Mouse (Mus musculus): ENCODE measurements around the gene Herpud2.
"Not testable (repeated sequence)": the region's sequence is repeated elsewhere in the genome, so short reads cannot be mapped to it uniquely, and the experiment has no call there.

Herpud2 gene

DNA sequence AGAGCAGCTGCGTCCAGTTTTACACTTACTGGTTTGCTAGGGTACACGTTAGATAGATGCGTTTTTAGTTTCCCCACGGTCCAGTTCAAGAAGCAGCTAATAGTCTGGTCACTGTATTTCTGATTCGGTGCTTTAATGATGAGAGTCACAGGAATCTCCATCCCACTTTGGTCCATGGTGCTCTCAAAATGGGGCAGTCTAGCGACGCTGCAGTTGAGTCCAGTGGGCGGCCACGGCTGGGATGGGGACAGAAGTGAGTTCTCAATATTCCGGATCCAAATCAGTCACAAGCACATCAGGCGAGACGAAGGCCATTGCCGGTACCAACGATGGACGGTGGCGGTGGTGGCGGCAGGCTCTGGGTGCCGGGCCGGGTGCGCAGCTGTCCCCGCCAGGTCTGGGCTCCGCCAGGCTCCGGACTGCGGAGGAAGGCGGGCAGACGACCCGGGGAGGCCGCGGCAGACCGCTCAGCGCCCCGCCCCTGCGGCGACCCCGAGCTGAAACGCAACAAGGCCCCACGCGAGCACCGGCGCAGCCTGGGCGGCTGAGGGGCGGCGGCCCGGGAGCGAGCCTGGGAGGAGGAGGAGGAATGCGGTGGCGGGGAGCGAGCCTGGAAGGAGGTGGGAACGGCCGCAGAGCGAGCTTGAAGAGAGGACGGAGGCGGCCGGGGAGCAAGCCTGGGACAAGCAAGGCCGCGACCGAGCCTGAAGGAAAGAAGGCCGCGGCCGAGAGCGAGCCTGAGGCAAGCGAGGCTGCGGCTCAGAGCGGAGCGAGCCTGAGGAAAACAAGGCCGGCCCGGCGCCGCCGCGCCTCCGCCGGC, 619 bp downstream of the Herpud2 start:
- in situ Hi-C loops (cut with MboI, MseI) = loop anchor here (5.0 to 10.0 kb wide), 2 partner anchors 114 to 161 kb away; no protein-coding TSS in a partner anchor

DNA sequence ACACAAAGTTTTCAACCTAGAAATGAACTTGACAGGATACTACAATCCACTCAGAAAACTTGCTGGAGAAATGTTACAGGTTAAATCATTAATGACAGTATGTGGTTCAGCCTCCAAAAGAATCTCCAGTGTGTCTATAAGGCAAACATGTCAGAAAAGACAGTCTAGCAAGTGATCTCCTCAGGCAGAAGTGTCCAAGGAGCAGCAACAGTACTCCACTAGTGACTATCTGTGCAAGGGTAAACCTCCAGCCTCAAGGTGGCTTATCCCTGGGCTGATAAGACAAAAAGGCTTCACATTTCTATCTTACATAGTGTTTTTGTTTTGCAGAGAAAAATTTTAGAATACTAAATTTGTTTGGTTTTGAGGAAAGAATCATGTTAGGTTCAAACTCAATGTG, 2.9 kb downstream of the Herpud2 start:
- in situ Hi-C loops (cut with MboI, MseI) = no loop called here

DNA sequence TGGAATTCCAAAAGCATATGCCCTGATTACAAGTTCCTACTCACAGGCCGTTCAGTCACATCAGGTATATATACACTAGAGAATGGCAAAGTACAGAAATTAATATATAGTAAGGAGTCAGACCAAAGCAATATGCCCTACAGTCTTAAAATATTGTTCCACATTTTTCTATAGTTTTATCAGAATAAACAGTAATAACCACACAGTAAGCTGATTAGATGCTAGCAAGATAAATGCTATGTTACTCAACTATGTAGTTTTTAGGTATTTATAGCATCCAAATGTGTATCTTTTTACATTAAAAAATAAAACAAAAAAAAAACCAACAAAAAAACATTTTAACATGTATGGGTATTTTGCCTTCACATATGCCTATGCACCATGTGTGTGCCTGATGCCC, 5.7 kb downstream of the Herpud2 start:
- in situ Hi-C loops (cut with MboI, MseI) = no loop called here

DNA sequence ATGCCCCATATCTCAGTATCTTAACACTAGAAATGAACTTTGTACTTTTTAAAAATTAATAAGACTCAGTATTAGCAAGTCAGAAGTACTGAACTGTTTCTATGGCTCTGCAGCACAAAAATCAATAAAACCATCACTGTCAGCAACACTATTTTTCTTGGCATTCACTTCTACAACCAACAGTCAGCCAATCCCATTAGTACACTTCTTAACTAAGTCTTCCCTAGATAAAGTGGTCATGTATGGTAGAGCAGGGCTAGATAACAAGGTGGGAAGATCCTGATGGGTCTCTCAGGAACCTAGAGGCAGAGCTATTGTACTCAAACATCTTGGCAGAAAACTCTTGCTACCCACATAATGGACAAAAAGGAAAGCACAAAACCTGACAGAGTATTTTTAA, 7.7 kb downstream of the Herpud2 start:
- in situ Hi-C loops (cut with MboI, MseI) = no loop called here

DNA sequence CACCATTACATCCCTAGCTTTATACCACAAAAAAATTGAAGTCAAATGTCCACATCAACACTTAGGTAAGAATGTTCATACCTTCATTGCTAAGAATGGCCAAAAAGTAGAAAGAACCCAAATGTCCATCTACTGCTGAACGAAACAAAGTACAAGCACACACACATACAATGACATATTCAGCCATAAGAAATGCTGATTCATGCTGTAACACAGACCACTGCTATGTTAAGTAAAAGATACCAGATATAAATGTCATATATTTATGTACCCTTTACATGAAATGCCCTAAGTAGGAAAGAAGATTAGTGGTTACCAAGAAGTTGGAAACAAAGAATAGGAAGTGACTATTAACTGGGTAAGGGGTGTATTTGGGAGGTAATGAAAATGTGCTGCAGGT, 8.6 kb downstream of the Herpud2 start:
- in situ Hi-C loops (cut with MboI, MseI) = no loop called here

DNA sequence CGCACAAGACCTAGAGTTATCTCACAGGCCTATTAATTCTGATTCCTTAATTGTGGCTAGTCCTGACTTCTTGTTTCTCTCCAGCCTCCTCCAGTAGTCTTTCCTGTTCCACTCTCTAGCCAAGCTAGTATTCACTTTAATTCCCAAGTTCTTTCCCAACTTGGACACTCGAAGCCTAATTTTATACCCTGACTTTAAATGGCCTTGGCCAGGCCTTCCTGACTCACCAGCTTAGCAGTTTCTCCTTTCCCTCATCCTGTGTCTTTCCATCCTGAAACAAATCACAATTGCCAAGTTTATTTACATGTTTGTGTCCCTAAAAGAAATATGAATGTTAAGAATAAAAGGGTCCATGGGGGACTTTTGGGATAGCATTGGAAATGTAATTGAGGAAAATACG, 9.6 kb downstream of the Herpud2 start:
- in situ Hi-C loops (cut with MboI, MseI) = no loop called here

DNA sequence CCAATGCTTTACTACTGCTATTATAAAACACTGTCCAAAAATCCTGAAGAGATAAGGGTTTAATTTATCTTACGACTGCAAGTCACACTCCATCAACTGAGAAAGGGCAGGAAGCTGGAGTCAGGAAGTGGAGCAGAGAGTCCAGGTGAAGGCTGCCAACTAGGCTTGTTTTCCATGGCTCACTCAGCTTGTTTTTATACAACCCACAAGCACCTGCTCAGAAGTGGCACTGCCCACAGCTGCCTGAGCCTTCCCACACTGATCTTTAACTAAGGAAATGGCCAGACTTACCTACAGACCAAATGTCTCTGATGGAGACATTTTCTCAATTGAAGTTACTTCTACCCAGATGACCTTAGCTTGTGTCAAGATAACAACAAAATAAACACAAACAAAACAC, 11.3 kb downstream of the Herpud2 start:
- in situ Hi-C loops (cut with MboI, MseI) = no loop called here

DNA sequence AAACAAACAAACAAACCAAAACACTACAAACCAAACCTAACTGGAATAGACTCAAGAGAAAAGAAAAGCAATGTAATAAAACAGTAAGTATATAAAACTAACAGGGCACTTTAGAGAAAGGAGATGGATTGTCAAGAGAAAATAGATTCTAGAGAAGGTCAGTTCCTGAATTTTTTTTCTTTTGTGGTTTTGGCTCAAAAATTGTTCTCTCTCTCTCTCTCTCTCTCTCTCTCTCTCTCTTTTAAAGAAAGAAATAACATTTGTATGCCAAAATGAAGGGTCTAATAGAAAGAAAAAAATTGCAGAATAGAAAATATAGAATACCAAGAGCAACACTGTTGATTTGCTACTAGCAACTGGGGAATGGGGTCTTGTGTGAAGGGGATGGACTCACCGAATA, 12.7 kb downstream of the Herpud2 start:
- in situ Hi-C loops (cut with MboI, MseI) = loop anchor here (5.0 kb wide), 1 partner anchor 348 kb away; no protein-coding TSS in a partner anchor

DNA sequence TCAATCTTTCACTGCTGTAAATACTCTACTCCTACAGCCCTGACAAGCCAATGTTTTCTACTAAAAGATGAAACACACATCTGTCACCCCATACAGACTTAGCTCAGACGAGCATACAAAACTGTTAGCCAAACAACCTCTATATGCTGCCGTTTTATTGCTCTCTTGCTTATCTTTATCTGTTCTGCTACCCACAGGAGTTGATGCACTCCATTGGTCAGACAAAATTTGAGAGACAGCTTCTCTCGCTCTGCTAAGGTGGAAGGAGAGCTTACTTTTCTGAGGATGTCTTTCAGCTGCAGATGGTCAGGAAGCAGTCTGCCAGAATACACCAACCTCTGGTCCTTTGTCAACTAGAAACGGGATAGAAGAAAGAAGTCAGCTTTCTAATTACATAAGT, 18.7 kb downstream of the Herpud2 start:
- in situ Hi-C loops (cut with MboI, MseI) = no loop called here

DNA sequence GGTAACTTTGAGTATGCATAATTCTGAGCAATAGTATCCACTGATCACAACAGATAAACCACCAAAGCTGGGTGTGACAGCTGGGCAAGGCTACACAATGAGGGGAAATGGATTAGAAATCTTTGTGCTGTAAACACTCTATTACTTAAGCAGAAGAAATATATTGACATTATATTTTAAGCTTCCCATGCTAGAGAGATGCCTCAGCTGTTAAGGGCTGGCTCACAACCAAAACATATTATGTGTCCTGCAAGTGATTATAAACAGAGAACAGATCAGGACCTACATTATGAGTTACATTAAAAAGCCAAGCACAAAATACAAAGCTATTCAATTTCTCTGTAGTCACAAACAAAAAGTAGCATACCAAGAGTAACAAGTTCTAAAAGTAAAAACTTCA, 19.4 kb downstream of the Herpud2 start:
- in situ Hi-C loops (cut with MboI, MseI) = no loop called here

DNA sequence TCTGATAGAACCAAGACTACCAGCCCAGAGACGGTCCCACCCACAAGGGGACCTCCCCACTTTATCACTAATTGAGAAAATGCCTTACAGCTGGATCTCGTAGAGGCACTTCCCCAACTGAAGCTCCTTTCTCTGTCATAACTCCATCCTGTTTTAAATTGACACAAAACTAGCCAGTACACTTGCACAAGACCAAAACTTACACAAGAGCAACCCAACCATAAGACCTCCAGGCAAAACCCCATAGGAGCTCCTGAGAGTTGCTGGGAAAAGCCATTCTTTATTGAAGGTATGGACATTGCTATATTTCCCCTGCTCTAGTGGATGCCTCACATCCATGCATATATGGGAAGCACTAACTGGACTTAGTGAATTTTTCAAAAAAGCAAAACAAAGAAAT, 27.6 kb downstream of the Herpud2 start:
- in situ Hi-C loops (cut with MboI, MseI) = no loop called here

DNA sequence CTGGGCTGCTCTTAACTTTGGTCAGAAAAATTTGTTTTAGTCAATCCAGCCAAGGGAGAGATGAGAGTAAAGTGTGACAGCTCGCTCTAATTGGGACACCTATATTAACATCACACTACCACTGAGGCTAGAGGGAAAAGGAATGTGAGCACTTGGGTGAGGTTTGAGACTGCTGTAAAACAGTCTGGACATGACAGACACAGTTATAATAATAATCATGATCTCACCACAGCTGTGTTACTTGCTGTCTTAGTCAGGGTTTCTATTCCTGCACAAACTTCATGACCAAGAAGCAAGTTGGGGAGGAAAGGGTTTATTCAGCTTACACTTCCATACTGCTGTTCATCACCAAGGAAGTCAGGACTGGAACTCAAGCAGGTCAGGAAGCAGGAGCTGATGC, 28.0 kb downstream of the Herpud2 start:
- in situ Hi-C loops (cut with MboI, MseI) = not testable (repeated sequence)

DNA sequence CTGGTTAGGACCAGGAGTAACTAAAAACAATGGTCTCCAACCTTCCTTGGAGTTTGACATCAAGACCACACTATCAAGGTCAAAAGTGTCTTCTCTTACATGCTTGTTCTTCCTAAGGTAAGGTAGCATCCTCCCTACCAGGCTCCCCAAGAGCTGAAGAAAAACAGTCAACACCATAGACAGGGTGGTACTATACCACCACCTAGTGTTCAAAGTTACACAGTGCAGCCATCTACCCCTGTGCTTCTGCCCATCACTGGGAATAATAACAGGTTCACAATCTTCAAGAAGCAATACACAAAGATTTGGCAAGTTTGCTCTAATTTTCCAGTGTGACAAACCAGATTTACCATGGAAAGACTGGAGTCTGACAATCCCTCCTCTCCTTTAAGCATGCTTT, 47.0 kb downstream of the Herpud2 start:
- in situ Hi-C loops (cut with MboI, MseI) = no loop called here

DNA sequence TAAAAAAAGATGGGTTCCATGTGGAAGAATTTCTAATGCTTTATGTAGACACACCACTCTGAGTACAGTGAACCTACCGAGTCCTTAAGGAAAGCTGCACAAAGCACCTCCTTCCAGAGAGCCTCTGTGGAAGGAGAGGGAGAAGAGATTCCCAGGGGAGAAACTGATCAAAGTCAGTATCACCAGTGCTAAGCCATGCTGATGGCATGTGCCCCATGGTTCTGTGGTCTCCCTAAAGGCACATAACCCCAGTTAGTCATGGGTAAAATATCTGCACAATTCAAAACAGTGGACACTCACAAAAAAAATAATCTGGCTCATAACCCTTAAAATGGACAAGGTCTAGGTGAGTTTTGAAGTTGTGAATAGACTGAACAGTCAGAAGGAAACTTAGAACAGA, 48.7 kb downstream of the Herpud2 start:
- in situ Hi-C loops (cut with MboI, MseI) = no loop called here

DNA sequence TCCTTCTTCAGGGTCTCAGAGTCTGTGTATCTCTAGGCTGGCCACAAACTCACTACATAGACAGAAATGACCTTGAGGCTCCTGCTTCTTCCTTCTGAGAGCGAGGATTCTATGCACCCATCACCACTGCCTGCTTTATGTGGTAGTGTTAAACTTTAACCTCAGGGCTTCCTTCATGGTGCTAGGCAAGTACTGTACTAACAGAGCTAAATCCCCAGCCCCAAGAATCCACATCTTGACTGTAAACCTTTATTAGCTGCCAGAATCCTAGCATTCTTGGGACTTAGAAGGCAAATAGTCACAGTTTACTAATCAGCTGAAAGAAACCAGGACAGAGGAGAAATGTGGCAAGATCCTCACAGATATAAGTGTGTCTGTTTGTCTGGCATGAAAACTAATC, 60.8 kb downstream of the Herpud2 start:
- in situ Hi-C loops (cut with MboI, MseI) = no loop called here

DNA sequence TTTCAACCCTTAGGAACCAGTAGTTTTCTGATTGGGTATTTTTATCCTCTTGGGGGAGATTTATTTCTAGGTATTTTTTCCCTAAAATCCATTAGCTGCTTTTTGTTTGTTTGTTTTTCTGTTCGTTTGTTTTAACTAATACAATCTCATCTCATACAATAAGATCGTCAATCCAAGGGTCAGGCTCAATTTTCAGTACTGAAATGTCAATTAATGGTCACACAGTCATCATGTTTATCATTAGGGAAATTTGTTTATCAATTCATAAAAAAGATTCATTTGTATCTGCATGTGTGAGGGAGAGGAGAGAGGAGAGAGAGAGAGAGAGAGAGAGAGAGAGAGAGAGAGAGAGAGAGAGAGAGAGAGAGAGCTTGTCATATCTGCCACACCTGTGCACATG, 62.5 kb downstream of the Herpud2 start, which contains the start of gene Gm10181:
Gm10181 (plus strand) TSS at position 301 of the 400 bp plus-strand sequence.
- in situ Hi-C loops (cut with MboI, MseI) = no loop called here

DNA sequence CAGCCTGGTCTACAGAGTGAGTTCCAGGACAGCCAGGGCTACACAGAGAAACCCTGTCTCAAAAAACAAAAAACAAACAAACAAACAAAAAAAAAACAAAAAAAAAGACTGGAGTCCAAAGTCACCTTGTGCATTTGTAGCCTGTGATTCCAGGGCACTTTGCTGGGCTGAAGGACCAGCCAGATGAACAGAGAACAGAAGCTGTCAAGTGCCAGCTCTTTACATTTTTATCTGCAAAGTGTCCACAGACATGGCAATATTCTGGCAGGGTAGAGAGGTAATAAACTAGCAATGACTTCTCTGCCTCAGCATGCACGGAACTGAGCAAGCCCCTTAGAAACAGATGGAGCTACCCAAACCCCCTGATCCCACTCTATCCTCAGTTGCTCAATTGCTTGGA, 75.1 kb downstream of the Herpud2 start:
- in situ Hi-C loops (cut with MboI, MseI) = no loop called here

DNA sequence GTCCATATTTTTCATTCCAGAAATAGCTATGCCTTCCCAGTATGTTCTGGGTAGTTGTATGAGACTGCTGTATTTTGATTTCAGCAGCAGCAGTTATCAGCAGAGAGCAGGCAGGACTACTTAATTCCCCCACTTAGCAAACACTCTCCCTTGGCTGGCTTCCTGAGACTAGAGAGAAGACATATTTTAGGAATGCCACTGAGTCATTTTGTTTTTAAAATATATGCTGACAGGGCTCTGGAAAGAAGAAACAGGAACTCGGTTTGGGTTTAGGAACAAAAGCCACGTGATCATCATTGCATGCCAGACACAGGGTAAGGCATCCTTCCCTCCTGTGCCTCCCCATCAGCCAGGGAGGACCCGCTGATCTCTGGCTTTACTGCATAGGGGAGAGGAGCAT, 75.6 kb downstream of the Herpud2 start:
- in situ Hi-C loops (cut with MboI, MseI) = no loop called here

DNA sequence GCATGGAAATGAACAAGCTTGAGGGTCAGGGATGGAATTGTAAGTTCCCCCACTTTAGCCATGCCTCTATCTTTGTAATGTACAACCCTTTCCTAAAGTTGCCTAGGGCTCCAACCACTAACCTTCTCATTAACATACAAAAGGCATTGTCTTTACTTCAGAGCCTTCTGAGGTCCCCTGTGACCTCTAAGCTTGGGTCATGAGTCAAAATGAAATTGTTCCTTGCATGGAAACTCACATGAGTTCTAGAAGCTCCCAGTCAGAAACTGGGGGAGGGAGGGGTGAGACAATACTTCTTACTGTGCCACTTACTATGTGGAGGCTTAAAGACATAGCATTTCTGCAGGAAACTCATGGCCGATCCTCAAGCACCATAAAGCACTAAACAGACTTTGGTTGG, 79.0 kb downstream of the Herpud2 start:
- in situ Hi-C loops (cut with MboI, MseI) = no loop called here

DNA sequence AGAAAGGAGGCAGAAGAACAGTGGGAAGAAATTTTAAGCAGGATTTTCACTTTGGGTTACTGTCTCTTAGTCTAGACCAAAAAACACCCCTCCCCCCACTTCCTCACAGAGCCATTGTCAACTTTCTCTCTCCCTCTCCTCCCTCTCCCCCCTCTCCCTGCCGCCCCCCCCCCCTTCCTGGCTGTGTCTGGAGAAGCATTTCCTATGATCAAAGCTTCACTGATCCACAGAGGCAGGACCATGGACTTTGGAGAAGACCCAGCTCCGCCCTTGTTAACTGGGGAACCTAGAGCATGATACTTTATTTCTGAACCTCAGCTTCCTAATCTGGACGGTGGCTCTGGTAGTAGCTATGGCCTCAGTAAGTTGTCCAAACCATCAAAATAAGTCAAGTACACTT, 92.9 kb downstream of the Herpud2 start:
- in situ Hi-C loops (cut with MboI, MseI) = no loop called here
